Mouse (Mus musculus): ENCODE results near the gene Slc35a1. TPM values are rescaled to one million over a fixed set of nuclear protein-coding genes. Genes with fewer than 3 reads are reported as not detected.
"Not testable (repeated sequence)": the region's sequence is repeated elsewhere in the genome, so short reads cannot be mapped to it uniquely, and the experiment has no call there.

Gene Slc35a1
- polyA plus RNA-seq (2015; fragmentation: Nextera tagmentation; extraction: Ambion mirVana), result 61.6 and 71.4 TPM in 2 replicates

- under 1% methylated on average over 54 of the region's 65 CpGs for WGBS
- H3K36me3 ChIP-seq, result no peaks in the 10 kb centered on the region
- H3K9me3 ChIP-seq, result no peaks in the 10 kb centered on the region
- H3K9ac ChIP-seq, result peak within 1 kb of the TSS; percentile 92
- peak; percentile 95 for ATAC-seq
- peak within 1 kb of the TSS; percentile 95 for H3K27ac ChIP-seq
- H3K4me1 ChIP-seq (replicated peaks), result 0 out of 2 replicates have a peak, but pooled peaks cover 2% of the 10 kb centered on the region
- peak within 1 kb of the TSS; percentile 84 for H3K4me3 ChIP-seq (replicated peaks)
- no peaks in the 10 kb centered on the region for H3K27me3 ChIP-seq (replicated peaks)
- H3K4me2 ChIP-seq (replicated peaks), result peak within 1 kb of the TSS; percentile 57
Measured at GRCm38 (mm10) chr4:34686874-34687567, at the start of gene Slc35a1. Gene Slc35a1 (minus strand): TSS chr4:34687438.

- ATAC-seq, result no peak
- H3K27me3 ChIP-seq (replicated peaks), result 0 out of 2 replicates have a peak, but pooled peaks cover 4% of the 10 kb centered on the region
- H3K27ac ChIP-seq, result no peak overlapping the region
- H3K4me1 ChIP-seq (replicated peaks), result peaks cover 7% of the 10 kb centered on the region; the same call in 1 of the 2 replicates
- no peak overlapping the region for H3K9ac ChIP-seq
- no peaks in the 10 kb centered on the region for H3K9me3 ChIP-seq
- 76% methylated on average over 3 of the region's 3 CpGs for WGBS
- no peaks in the 10 kb centered on the region for H3K36me3 ChIP-seq
- H3K4me3 ChIP-seq (replicated peaks), result no peak overlapping the region
- H3K4me2 ChIP-seq (replicated peaks), result no peak overlapping the region
Measured at GRCm38 (mm10) chr4:34734461-34734860, 47.2 kb upstream of the Slc35a1 start.

GRCm38 (mm10) chr4:34733415-34733814, 46.2 kb upstream of the Slc35a1 start:
- not testable (repeated sequence) for H3K4me2 ChIP-seq (replicated peaks); H3K4me3 ChIP-seq (replicated peaks); H3K36me3 ChIP-seq; H3K9me3 ChIP-seq; H3K9ac ChIP-seq; H3K4me1 ChIP-seq (replicated peaks); H3K27me3 ChIP-seq (replicated peaks); ATAC-seq; H3K27ac ChIP-seq
- 28% methylated on average over 2 of the region's 2 CpGs for WGBS

DNA sequence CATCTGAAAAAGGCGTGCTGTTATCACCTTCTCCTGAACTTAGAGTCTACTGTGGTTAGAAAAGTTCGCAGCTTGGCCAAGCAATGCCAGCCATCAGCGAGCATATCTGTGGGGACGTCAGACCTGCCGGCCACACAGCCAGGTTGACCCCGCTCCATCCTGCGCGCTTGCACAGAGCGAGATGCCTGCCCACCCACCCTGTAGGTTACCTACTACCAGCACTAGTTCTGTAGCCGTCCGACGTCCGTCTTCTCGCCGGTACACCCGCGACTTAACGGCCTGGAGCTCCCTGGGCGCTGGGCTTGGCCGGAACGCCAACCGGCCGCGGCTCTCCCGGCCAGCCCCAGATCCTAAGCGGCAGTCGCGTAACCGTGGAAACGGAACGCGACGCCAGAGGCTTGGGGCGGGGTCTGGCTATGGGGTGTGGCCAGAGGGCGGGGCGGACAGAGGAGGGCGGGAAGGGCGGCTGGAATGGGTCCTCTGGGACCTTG, 42.7 kb upstream of the Slc35a1 start, which contains the start of gene Cfap206:
Gene Cfap206 (minus strand): TSS at position 356 of the 491 bp plus-strand sequence.
- no peaks in the 10 kb centered on the region for H3K9me3 ChIP-seq
- ATAC-seq, result peak; percentile 99
- under 1% methylated on average over 38 of the region's 38 CpGs for WGBS
- H3K36me3 ChIP-seq, result no peaks in the 10 kb centered on the region
- H3K4me3 ChIP-seq (replicated peaks), result peak within 1 kb of the TSS; percentile 52
- H3K9ac ChIP-seq, result peak within 1 kb of the TSS; percentile 23
- peak within 1 kb of the TSS; percentile 95 for H3K4me2 ChIP-seq (replicated peaks)
- peaks cover 7% of the 10 kb centered on the region; the same call in 1 of the 2 replicates for H3K4me1 ChIP-seq (replicated peaks)
- H3K27ac ChIP-seq, result no peak within 1 kb of the TSS
- H3K27me3 ChIP-seq (replicated peaks), result 0 out of 2 replicates have a peak, but pooled peaks cover 4% of the 10 kb centered on the region

DNA sequence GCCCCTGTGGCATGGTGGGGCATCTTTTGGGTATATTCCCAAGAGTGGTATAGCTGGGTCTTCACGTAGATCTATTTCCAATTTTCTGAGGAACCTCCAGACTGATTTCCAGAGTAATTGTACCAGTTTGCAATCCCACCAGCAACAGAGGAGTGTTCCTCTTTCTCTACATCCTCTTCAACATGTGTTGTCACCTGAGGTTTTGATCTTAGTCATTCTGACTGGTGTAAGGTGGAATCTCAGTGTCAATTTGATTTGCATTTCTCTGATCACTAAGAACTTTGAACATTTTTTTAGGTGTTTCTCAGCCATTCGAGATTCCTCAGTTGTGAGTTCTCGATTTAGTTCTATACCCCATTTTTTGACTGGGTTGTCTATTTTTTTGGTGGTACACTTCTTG, 38.5 kb upstream of the Slc35a1 start:
- not testable (repeated sequence) for H3K4me1 ChIP-seq (replicated peaks); ATAC-seq; H3K9me3 ChIP-seq; H3K4me2 ChIP-seq (replicated peaks); H3K9ac ChIP-seq; H3K27ac ChIP-seq; H3K4me3 ChIP-seq (replicated peaks); H3K36me3 ChIP-seq; H3K27me3 ChIP-seq (replicated peaks)
- WGBS, result 88% methylated on average over 3 of the region's 3 CpGs

DNA sequence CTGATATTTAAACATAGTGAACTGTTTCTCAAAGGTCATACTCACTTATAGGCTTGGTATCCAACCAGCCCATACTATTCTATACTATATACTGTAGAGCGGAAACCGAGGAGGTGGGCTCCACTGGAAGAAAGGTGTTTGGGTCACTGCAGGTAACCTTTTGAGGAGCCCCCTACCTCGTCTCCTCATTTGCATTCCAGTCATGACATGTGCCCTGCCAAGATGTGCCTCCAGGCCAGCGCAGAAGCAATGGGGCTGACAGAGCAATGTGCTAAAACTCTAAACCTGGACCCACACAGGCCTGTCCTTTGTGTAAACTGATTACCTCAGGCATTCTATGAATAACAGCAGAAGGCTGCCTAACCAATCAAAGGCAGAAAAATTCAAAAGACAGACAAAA, 37.1 kb upstream of the Slc35a1 start:
- no peak for ATAC-seq
- Histone ChIP-seq H3K4me1 (replicated peaks) (no peaks in the 10 kb centered on the region), H3K36me3 (no peaks in the 10 kb centered on the region), H3K9ac (no peak overlapping the region), H3K27ac (no peak overlapping the region), H3K4me3 (replicated peaks) (no peak overlapping the region), H3K4me2 (replicated peaks) (no peak overlapping the region), H3K9me3 (no peaks in the 10 kb centered on the region), H3K27me3 (replicated peaks) (no peaks in the 10 kb centered on the region)
- 66% methylated on average over 4 of the region's 4 CpGs for WGBS

DNA sequence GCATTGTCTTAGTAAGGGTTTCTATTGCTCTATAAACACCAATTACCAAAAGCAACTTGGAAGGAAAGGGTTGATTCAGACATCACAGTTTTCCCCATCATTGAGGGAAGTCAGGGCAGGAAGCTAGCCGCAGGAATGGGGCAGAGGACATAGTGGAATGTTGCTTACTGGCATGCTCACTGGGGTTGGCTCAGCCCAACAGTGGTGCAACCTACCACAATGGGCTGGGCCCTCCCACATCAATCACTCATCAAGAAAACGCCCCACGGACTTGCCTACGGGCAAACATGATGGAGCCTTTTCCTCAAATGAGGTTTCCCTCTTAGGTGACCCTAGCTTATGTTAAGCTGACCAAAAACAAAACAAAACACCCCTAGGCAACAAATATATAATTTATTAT, 35.9 kb upstream of the Slc35a1 start:
- Histone ChIP-seq H3K27me3 (replicated peaks) (no peaks in the 10 kb centered on the region), H3K9ac (no peak overlapping the region), H3K27ac (no peak overlapping the region), H3K9me3 (no peaks in the 10 kb centered on the region), H3K4me1 (replicated peaks) (no peaks in the 10 kb centered on the region), H3K36me3 (no peaks in the 10 kb centered on the region), H3K4me3 (replicated peaks) (no peak overlapping the region), H3K4me2 (replicated peaks) (no peak overlapping the region)
- ATAC-seq, result no peak
- 76% methylated on average over 4 of the region's 4 CpGs for whole genome bisulfite sequencing

DNA sequence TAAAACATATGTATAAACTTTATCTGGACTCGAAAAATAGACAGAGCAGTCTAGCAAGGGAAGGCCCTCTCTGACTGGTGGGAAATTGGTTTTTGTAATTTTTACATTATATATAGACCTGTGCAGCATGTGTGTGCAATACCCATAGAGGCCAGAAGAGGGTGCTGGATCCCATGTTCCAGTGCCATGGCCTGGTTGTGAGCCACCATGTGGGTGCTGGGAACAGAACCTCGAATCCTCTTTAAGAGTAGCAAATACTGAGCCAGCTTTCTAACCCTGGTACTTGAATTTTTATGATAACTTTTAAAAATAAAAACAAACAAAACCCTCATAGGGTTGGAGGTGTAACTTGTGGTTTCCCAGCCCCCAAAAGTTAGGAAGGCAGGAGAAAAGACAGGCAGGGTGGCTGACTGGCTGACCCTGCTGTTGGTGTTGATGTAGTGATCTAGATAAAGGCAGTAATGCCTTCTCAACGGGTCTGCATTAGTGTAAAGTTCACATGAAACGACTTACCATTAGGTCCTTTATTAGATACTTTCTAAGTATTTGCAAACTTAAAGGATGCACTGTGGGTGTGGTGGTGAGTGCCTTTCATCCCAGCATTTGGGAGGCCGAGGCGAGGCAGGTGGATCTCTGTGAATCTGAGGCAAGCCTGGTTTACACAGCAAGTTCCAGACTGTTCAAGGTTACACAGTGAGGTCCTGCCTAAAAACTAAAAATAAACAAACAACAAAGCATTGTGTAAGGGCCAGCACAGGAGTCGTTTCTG, 33.1 kb upstream of the Slc35a1 start:
- no peaks in the 10 kb centered on the region for H3K27me3 ChIP-seq (replicated peaks)
- H3K36me3 ChIP-seq, result no peaks in the 10 kb centered on the region
- no peak overlapping the region for H3K27ac ChIP-seq
- WGBS, result 90% methylated on average over 7 of the region's 7 CpGs
- no peaks in the 10 kb centered on the region for H3K4me1 ChIP-seq (replicated peaks)
- no peak overlapping the region for H3K4me3 ChIP-seq (replicated peaks)
- H3K4me2 ChIP-seq (replicated peaks), result no peak overlapping the region
- ATAC-seq, result no peak
- no peaks in the 10 kb centered on the region for H3K9me3 ChIP-seq
- no peak overlapping the region for H3K9ac ChIP-seq

DNA sequence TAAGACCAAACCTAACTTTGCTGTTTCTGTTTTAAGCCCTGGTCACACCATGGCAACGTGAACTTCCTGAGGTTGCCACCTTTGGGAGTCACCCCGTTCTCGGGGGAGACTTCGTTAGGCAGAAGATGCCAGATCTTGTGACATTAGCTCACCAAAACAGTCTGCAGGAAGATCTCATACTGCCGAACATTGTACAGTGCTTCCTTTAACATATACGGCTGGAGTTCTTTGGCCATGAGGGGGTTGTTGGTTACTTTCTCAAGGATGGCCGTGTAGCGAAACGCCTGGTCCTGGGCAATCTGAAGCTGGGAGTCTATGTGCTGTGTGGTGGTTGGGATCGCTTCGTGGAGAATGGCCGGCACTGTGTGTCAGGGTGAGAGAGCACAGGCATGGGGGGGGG, 32.2 kb upstream of the Slc35a1 start:
- no peaks in the 10 kb centered on the region for H3K27me3 ChIP-seq (replicated peaks)
- no peaks in the 10 kb centered on the region for H3K36me3 ChIP-seq
- H3K4me2 ChIP-seq (replicated peaks), result no peak overlapping the region
- no peaks in the 10 kb centered on the region for H3K4me1 ChIP-seq (replicated peaks)
- 96% methylated on average over 12 of the region's 12 CpGs for WGBS
- no peak for ATAC-seq
- H3K9ac ChIP-seq, result no peak overlapping the region
- H3K4me3 ChIP-seq (replicated peaks), result no peak overlapping the region
- H3K27ac ChIP-seq, result no peak overlapping the region
- no peaks in the 10 kb centered on the region for H3K9me3 ChIP-seq

GRCm38 (mm10) chr4:34715062-34715461, 27.8 kb upstream of the Slc35a1 start:
- Histone ChIP-seq H3K27me3 (replicated peaks) (no peaks in the 10 kb centered on the region), H3K27ac (no peak overlapping the region)
- no peak for ATAC-seq

DNA sequence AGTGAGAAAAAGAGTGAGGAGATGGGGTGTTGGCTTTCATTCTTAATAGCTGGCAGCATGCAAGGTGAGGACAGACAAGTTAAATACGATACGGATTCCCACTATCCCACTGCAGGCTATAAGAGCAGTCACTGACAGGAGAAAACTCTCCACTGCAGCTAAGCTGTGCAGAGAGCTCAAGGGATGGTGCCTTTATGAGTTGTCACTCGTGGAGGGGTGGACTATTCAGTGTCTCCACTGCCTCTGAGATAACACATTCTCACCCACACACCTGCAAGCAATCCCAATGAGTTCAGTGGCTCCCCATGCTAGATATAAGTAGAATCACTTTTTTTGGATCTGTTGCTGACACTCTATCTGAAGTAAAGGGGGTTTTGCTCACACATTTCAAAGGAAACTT, 20.9 kb upstream of the Slc35a1 start:
- Histone ChIP-seq H3K4me1 (replicated peaks) (no peaks in the 10 kb centered on the region), H3K4me3 (replicated peaks) (no peak overlapping the region), H3K4me2 (replicated peaks) (no peak overlapping the region), H3K27ac (no peak overlapping the region), H3K9me3 (no peaks in the 10 kb centered on the region), H3K27me3 (replicated peaks) (no peaks in the 10 kb centered on the region; the same call in 1 of the 2 replicates), H3K9ac (no peak overlapping the region), H3K36me3 (no peaks in the 10 kb centered on the region)
- no peak for ATAC-seq
- 76% methylated on average over 3 of the region's 3 CpGs for WGBS

More at GRCm38 (mm10) chr4:34715062-34715461, 27.8 kb upstream of the Slc35a1 start:
- H3K4me2 ChIP-seq (replicated peaks), result no peak overlapping the region
- H3K4me3 ChIP-seq (replicated peaks), result no peak overlapping the region
- H3K4me1 ChIP-seq (replicated peaks), result no peaks in the 10 kb centered on the region
- H3K9me3 ChIP-seq, result no peaks in the 10 kb centered on the region
- no peaks in the 10 kb centered on the region for H3K36me3 ChIP-seq
- H3K9ac ChIP-seq, result no peak overlapping the region
- WGBS, result 95% methylated on average over 1 of the region's 1 CpGs

- no peak for ATAC-seq
- Histone ChIP-seq H3K4me3 (replicated peaks) (no peak overlapping the region), H3K4me1 (replicated peaks) (no peaks in the 10 kb centered on the region), H3K27ac (no peak overlapping the region), H3K9me3 (no peaks in the 10 kb centered on the region), H3K9ac (no peak overlapping the region), H3K36me3 (no peaks in the 10 kb centered on the region), H3K4me2 (replicated peaks) (no peak overlapping the region), H3K27me3 (replicated peaks) (no peaks in the 10 kb centered on the region; the same call in 1 of the 2 replicates)
- 68% methylated on average over 3 of the region's 3 CpGs for WGBS
Measured at GRCm38 (mm10) chr4:34707248-34707647, 20.0 kb upstream of the Slc35a1 start.

Measured in intestine, embryonic 15.5 days (tissue).